Mouse (Mus musculus) embryonic facial prominence, embryonic 10.5 days (tissue): Measurements from ENCODE around the gene Gsx2. TPM values are rescaled to one million over a fixed set of nuclear protein-coding genes. Genes with fewer than 3 reads are reported as not detected.

Source experiments
- DNase-seq: peaks from one replicate; pipeline ENCODE4 v3.0.0-alpha.2; 2017; ENCODE audit warnings: low spot score
- H3K27ac ChIP-seq: fragments of 300-500 bp; sonication (generic); replicated peaks from 2 replicates; pipeline ENCODE4 v1.5.1; 2016; ENCODE audit warnings: mild to moderate bottlenecking
- H3K27me3 ChIP-seq: fragments of 300-500 bp; sonication (generic); replicated peaks from 2 replicates; pipeline ENCODE4 v1.6.1; 2016; ENCODE audit warnings: low read depth, mild to moderate bottlenecking; ENCODE audit not compliant: poor library complexity, severe bottlenecking
- H3K36me3 ChIP-seq: fragments of 300-500 bp; sonication (generic); replicated peaks from 2 replicates; pipeline ENCODE4 v1.6.1; 2016; ENCODE audit warnings: mild to moderate bottlenecking, moderate library complexity
- H3K4me1 ChIP-seq: fragments of 300-500 bp; sonication (generic); 2 replicates; pipeline ENCODE4 v1.6.1; 2016
- H3K4me3 ChIP-seq: fragments of 300-500 bp; sonication (generic); 2 replicates; pipeline ENCODE4 v1.5.1; 2016; ENCODE audit warnings: mild to moderate bottlenecking, moderate library complexity
- H3K9me3 ChIP-seq: fragments of 300-500 bp; sonication (generic); 2 replicates; pipeline ENCODE4 v1.6.1; 2016; ENCODE audit warnings: mild to moderate bottlenecking
- whole genome bisulfite sequencing: fragments of 180-500 bp; shearing (Covaris S2); methylation state at CpG from one replicate; pipeline ENCODE4 v1.1.7; 2016; 5-methylcytosine and 5-hydroxymethylcytosine counted together
- polyA plus RNA-seq: library from polyadenylated mRNA; unstranded; fragments of >200 nt; fragmentation: Nextera tagmentation; extraction: Ambion mirVana; gene quantifications from 2 replicates; pipeline ENCODE4 v1.2.1, GENCODE M21; 2016

Gsx2 gene
- polyA plus RNA-seq, 1 experiment from 2014 or later: 1.3 TPM

GRCm38 (mm10) chr5:75070132-75070531 is 5.3 kb upstream of the Gsx2 start:
- no peaks in the 10 kb centered on the region for H3K36me3 ChIP-seq
- no peak overlapping the region for H3K27ac ChIP-seq
- no peaks in the 10 kb centered on the region for H3K9me3 ChIP-seq
- 1% methylated on average over 13 of the region's 13 CpGs for WGBS
- H3K4me3 ChIP-seq: peak overlapping the region; percentile 31
- peaks cover 50% of the 10 kb centered on the region for H3K4me1 ChIP-seq
- peaks cover 100% of the 10 kb centered on the region for H3K27me3 ChIP-seq
- peak; percentile 53 for DNase-seq

GRCm38 (mm10) chr5:75070656-75071375 is 4.6 kb upstream of the Gsx2 start:
- peaks cover 57% of the 10 kb centered on the region for H3K4me1 ChIP-seq
- under 1% methylated on average over 23 of the region's 23 CpGs for WGBS
- H3K36me3 ChIP-seq: no peaks in the 10 kb centered on the region
- H3K9me3 ChIP-seq: no peaks in the 10 kb centered on the region
- H3K4me3 ChIP-seq: peak overlapping the region; percentile 31
- H3K27me3 ChIP-seq: peaks cover 100% of the 10 kb centered on the region
- peak; percentile 59 for DNase-seq
- no peak overlapping the region for H3K27ac ChIP-seq

- DNase-seq: no peak
- Histone ChIP-seq H3K36me3 (no peaks in the 10 kb centered on the region), H3K4me3 (no peak overlapping the region), H3K27me3 (peaks cover 100% of the 10 kb centered on the region), H3K4me1 (peaks cover 56% of the 10 kb centered on the region), H3K9me3 (no peaks in the 10 kb centered on the region), H3K27ac (no peak overlapping the region)
- under 1% methylated on average over 10 of the region's 10 CpGs for WGBS
Observed at GRCm38 (mm10) chr5:75071951-75072350, 3.5 kb upstream of the Gsx2 start.

- Histone ChIP-seq H3K27me3 (peaks cover 100% of the 10 kb centered on the region), H3K27ac (no peak overlapping the region), H3K9me3 (no peaks in the 10 kb centered on the region), H3K4me1 (peaks cover 51% of the 10 kb centered on the region), H3K4me3 (no peak overlapping the region), H3K36me3 (no peaks in the 10 kb centered on the region)
- WGBS: 2% methylated on average over 4 of the region's 4 CpGs
- no peak for DNase-seq
Observed at GRCm38 (mm10) chr5:75072532-75072931, 2.9 kb upstream of the Gsx2 start.

GRCm38 (mm10) chr5:75073167-75073566 is 2.2 kb upstream of the Gsx2 start:
- H3K27me3 ChIP-seq: peaks cover 100% of the 10 kb centered on the region
- DNase-seq: peak; percentile 32
- no peaks in the 10 kb centered on the region for H3K9me3 ChIP-seq
- peaks cover 49% of the 10 kb centered on the region for H3K4me1 ChIP-seq
- WGBS: 29% methylated on average over 1 of the region's 1 CpGs
- no peak overlapping the region for H3K4me3 ChIP-seq
- H3K36me3 ChIP-seq: no peaks in the 10 kb centered on the region
- H3K27ac ChIP-seq: no peak overlapping the region

- peak; percentile 30 for DNase-seq
Observed at GRCm38 (mm10) chr5:75073684-75074083, 1.7 kb upstream of the Gsx2 start.

GRCm38 (mm10) chr5:75074132-75074531 is 1.3 kb upstream of the Gsx2 start:
- Histone ChIP-seq H3K4me3 (no peak overlapping the region), H3K36me3 (no peaks in the 10 kb centered on the region), H3K4me1 (peaks cover 49% of the 10 kb centered on the region), H3K9me3 (no peaks in the 10 kb centered on the region), H3K27me3 (peaks cover 100% of the 10 kb centered on the region), H3K27ac (no peak overlapping the region)
- no peak for DNase-seq
- WGBS: 1% methylated on average over 4 of the region's 4 CpGs

More at GRCm38 (mm10) chr5:75073684-75074083, 1.7 kb upstream of the Gsx2 start:
- H3K4me1 ChIP-seq: peaks cover 49% of the 10 kb centered on the region
- no peak overlapping the region for H3K4me3 ChIP-seq
- H3K27me3 ChIP-seq: peaks cover 100% of the 10 kb centered on the region
- no peak overlapping the region for H3K27ac ChIP-seq
- no peaks in the 10 kb centered on the region for H3K36me3 ChIP-seq
- no peaks in the 10 kb centered on the region for H3K9me3 ChIP-seq
- 7% methylated on average over 3 of the region's 3 CpGs for WGBS

GRCm38 (mm10) chr5:75074537-75075382 is 641 bp upstream of the Gsx2 start:
- H3K27me3 ChIP-seq: peaks cover 100% of the 10 kb centered on the region
- peak; percentile 59 for DNase-seq
- no peaks in the 10 kb centered on the region for H3K36me3 ChIP-seq
- no peak overlapping the region for H3K27ac ChIP-seq
- WGBS: 2% methylated on average over 15 of the region's 15 CpGs
- peaks cover 47% of the 10 kb centered on the region for H3K4me1 ChIP-seq
- peak overlapping the region; percentile 47 for H3K4me3 ChIP-seq
- H3K9me3 ChIP-seq: no peaks in the 10 kb centered on the region

- Histone ChIP-seq H3K36me3 (no peaks in the 10 kb centered on the region), H3K4me1 (peaks cover 33% of the 10 kb centered on the region), H3K27me3 (peaks cover 100% of the 10 kb centered on the region), H3K27ac (no peak overlapping the region; the same call in 1 of the 2 replicates), H3K4me3 (peak overlapping the region; percentile 47), H3K9me3 (no peaks in the 10 kb centered on the region)
- DNase-seq: peak; percentile 50
- 1% methylated on average over 17 of the region's 17 CpGs for WGBS
Observed at GRCm38 (mm10) chr5:75076326-75077050, 1.1 kb downstream of the Gsx2 start.

- WGBS: 1% methylated on average over 19 of the region's 19 CpGs
- H3K27ac ChIP-seq: no peak overlapping the region
- peak overlapping the region; percentile 47; the same call in 1 of the 2 replicates for H3K4me3 ChIP-seq
- H3K36me3 ChIP-seq: no peaks in the 10 kb centered on the region
- peaks cover 100% of the 10 kb centered on the region for H3K27me3 ChIP-seq
- H3K9me3 ChIP-seq: no peaks in the 10 kb centered on the region
- DNase-seq: peak; percentile 60
- peaks cover 29% of the 10 kb centered on the region for H3K4me1 ChIP-seq
Observed at GRCm38 (mm10) chr5:75077051-75077380, 1.6 kb downstream of the Gsx2 start.

GRCm38 (mm10) chr5:75079564-75079963 is 4.2 kb downstream of the Gsx2 start:
- H3K4me1 ChIP-seq: peaks cover 36% of the 10 kb centered on the region
- no peak overlapping the region for H3K4me3 ChIP-seq
- DNase-seq: peak; percentile 62
- no peak overlapping the region for H3K27ac ChIP-seq
- H3K36me3 ChIP-seq: no peaks in the 10 kb centered on the region
- peaks cover 100% of the 10 kb centered on the region for H3K27me3 ChIP-seq
- WGBS: under 1% methylated on average over 7 of the region's 7 CpGs
- no peaks in the 10 kb centered on the region for H3K9me3 ChIP-seq

GRCm38 (mm10) chr5:75082439-75082838 is 7.0 kb downstream of the Gsx2 start:
- Histone ChIP-seq H3K27ac (no peak overlapping the region), H3K4me1 (peaks cover 30% of the 10 kb centered on the region), H3K4me3 (no peak overlapping the region), H3K9me3 (no peaks in the 10 kb centered on the region), H3K27me3 (peaks cover 100% of the 10 kb centered on the region), H3K36me3 (no peaks in the 10 kb centered on the region)
- DNase-seq: peak; percentile 19
- 4% methylated on average over 6 of the region's 6 CpGs for WGBS
